Mouse (Mus musculus): Measurements from ENCODE around the gene Olfr556.
"Not testable (repeated sequence)": the region's sequence is repeated elsewhere in the genome, so short reads cannot be mapped to it uniquely, and the experiment has no call there.

Olfr556 gene

DNA sequence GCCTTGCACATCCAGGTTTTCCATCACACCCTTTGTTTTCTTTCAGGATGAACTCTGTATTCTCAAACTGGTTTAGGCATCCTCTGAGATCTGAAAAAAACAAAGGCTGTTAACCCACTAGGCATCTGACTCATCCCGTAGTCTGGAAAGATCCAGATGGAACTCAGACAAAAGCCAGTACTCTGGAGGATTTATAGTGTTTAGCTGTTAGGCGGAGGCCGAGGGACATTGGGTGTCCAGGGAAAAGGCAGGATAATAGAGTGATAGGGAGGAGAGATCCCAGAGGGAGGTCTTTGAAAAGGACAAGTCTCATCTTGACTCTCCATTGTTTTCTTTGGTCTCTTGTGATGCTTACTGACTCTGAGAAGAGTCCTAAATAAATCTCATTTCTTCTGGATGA lies at the start of gene Olfr556:
Gene Olfr556 (plus strand): TSS at position 301 of the 400 bp plus-strand sequence.
- DNase-seq (ENCODE audit: low read depth, low spot score), result no peak

DNA sequence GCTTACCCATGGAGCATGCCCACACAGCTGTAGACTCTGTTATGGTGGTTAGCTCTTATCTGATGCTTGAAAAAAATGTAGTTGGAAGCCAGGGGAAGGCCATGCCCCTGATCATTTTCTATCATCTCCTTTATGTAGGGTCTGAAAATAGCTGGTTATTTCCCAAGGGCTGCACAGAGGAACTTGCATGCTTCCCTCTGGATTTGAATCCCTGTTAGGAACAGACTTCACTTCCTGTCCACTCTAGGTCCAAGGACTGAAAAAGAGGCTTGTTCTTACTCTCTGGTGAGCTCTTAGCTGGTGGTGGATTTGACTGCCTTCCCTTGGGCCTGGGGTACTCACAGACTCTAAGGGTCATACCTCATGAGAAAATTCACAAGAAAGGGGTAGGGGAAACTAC lies 46.6 kb upstream of the Olfr556 start, which contains the start of gene Olfr553:
Gene Olfr553 (minus strand): TSS at position 101 of the 400 bp plus-strand sequence.
- no peak for DNase-seq (ENCODE audit: low read depth, low spot score)

DNA sequence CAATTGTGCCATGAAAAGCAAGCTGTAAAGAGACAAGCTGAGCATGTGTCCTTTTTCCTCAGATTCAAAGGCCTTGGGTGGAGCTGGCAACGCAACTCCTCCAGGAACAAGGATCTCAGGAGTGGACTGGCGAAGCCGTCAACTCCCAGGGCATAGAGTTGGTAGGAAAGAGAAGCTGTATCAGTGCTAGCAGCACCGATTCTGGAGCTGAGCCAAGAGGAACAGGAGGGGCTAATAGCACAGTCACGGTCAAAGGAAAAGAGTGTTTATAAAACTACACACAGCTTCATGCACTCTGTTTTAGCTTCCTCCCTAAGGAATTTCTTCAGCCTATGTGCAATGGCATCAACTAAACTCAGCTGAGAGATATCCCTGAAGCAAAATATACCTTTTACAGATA lies 45.1 kb upstream of the Olfr556 start:
- DNase-seq (ENCODE audit: low read depth, low spot score), result peak; percentile 14

- not testable (repeated sequence) for DNase-seq (ENCODE audit: low read depth, low spot score)
Measured at GRCm38 (mm10) chr7:102620368-102620767, 44.3 kb upstream of the Olfr556 start.

- peak; percentile 61 for DNase-seq (ENCODE audit: low read depth, low spot score)
Measured at GRCm38 (mm10) chr7:102636665-102637064, 28.0 kb upstream of the Olfr556 start.

GRCm38 (mm10) chr7:102638132-102638531 lies 26.6 kb upstream of the Olfr556 start, which contains the start of gene Olfr554:
Gene Olfr554 (plus strand): TSS chr7:102638432.
- DNase-seq (ENCODE audit: low read depth, low spot score), result no peak

GRCm38 (mm10) chr7:102644945-102645344 lies 19.8 kb upstream of the Olfr556 start:
- DNase-seq (ENCODE audit: low read depth, low spot score), result not testable (repeated sequence)

DNA sequence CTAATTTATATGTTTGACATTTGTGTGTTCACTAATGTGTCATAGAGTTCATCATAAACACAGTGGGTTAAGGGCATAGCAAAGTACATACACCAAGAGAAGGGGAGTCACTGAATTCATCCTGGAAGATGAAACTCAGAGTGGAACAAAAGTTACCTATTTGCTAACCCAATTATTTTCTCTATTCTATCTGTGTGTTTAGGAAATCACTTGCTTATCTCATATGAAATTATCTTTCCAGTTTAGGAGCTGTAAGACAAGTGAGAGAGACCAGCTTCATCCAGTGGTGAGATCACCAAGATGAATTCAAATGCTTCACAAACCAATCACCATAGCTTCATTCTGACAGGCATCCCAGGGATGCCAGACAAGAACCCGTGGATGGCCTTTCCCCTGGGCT lies 6.2 kb upstream of the Olfr556 start, which contains the start of gene Olfr555:
Gene Olfr555 (plus strand): TSS at position 301 of the 400 bp plus-strand sequence.
- no peak for DNase-seq (ENCODE audit: low read depth, low spot score)

- peak; percentile 17 for DNase-seq (ENCODE audit: low read depth, low spot score)
Measured at GRCm38 (mm10) chr7:102665378-102665777, 679 bp downstream of the Olfr556 start.

DNA sequence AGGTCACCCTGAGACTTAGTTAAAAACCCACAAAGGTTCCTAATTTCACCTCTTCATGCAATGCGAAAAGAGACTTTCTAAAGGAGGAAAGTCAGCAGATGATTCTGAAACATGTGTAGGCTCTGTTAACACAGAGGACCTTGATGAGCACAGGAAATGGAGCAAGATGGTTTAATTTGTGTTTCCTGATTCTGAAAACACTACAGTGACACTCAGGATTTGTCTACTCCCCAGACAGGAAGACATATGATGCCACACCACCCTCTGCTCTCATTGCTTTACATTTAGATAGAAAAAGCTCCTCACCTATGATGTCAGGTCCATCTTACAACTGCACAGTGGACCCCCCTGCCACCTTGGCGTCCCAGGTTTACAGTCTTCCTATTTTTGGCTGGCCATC lies 11.5 kb downstream of the Olfr556 start:
- DNase-seq (ENCODE audit: low read depth, low spot score), result no peak

GRCm38 (mm10) chr7:102681916-102682315 lies 17.2 kb downstream of the Olfr556 start:
- peak; percentile 8 for DNase-seq (ENCODE audit: low read depth, low spot score)

DNA sequence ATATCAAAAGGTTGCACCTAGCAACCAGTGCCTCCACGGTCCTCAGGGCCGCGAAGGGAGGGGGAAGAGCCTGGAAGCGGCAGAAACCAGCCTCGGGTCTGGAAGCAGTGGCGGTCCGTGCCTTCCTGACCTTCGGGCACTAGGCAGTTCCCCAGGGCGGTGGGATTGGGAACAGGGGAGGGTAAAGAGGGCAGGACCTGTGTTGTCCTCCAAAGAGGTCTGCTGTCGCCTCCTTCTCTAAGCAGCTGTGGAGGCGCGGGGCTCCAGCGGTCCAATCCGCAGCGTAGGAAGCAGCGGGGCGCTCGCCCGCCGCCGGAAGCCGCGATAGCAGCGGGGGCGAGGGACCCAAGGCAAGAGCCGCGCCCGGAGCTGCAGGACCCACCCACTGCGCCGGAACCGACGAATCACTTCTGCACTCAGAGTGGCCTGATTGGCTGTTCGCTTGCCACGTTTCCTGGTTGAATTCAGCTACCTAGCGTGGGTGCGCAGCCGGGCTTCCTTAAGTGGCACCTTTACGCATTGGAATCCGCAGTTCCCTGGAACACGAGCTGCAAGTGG lies 22.3 kb downstream of the Olfr556 start, which contains the start of gene Trim68:
Gene Trim68 (minus strand): TSS at position 384 of the 558 bp plus-strand sequence.
- DNase-seq (ENCODE audit: low read depth, low spot score), result peak; percentile 95

GRCm38 (mm10) chr7:102695358-102696125 lies 30.8 kb downstream of the Olfr556 start, which contains the start of gene Olfr557:
Gene Olfr557 (plus strand): TSS chr7:102695910.
- peak; percentile 59 for DNase-seq (ENCODE audit: low read depth, low spot score)

- peak; percentile 63 for DNase-seq (ENCODE audit: low read depth, low spot score)
Measured at GRCm38 (mm10) chr7:102698461-102698860, 33.8 kb downstream of the Olfr556 start.

DNA sequence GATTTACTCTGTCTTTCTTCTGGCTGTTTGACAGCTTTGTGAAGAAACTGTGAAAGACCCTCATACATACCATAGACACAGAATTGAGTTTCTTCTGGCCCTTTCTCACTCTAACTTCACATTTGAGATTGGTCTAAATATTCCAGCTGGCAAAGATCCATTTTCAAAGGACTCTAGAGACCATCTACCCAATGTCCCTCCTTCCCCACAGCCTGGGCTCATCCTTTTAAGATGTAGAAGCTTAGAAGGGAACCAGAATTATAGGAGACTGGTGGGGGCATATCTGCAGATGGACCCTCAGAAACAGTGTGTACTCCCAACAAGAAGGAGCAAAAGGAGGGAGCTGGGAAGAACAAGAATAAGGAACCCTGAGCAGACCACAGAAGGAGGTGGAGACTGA lies 37.2 kb downstream of the Olfr556 start, which contains the start of gene Olfr558:
Gene Olfr558 (plus strand): TSS at position 301 of the 400 bp plus-strand sequence.
- DNase-seq (ENCODE audit: low read depth, low spot score), result no peak

GRCm38 (mm10) chr7:102718970-102719369 lies 54.3 kb downstream of the Olfr556 start, which contains the start of gene Olfr33:
Gene Olfr33 (minus strand): TSS chr7:102719070.
- DNase-seq (ENCODE audit: low read depth, low spot score), result no peak

Measured in brain, adult 2 months (tissue).